Mouse (Mus musculus): ENCODE data around the gene Slc9a9. TPM values are rescaled to one million over a fixed set of nuclear protein-coding genes. Genes with fewer than 3 reads are reported as not detected.

Gene Slc9a9
- polyA plus RNA-seq, 1 experiment from 2014 or later, result 1.2 TPM

- DNase-seq (ENCODE audit: low spot score), result no peak
- H3K4me1 ChIP-seq (ENCODE audit: control insufficient read depth, insufficient read depth, low read length), result no peaks in the 10 kb centered on the region
- no peaks in the 10 kb centered on the region for H3K36me3 ChIP-seq (ENCODE audit: control insufficient read depth, insufficient read depth, low read length)
- H3K4me2 ChIP-seq (ENCODE audit: low read depth, severe bottlenecking), result no peak overlapping the region
- H3K4me3 ChIP-seq (ENCODE audit: low read depth, low read length), result no peak overlapping the region
- no peak overlapping the region for H3K27ac ChIP-seq (replicated peaks; ENCODE audit: low read depth, low read length)
- H3K9me3 ChIP-seq (ENCODE audit: control insufficient read depth, low read length), result no peaks in the 10 kb centered on the region
- ATAC-seq (ENCODE audit: insufficient number of reproducible peaks, low FRiP score, low TSS enrichment, low read depth), result no peak
- H3K9ac ChIP-seq (ENCODE audit: low read length), result no peak overlapping the region
- H3K27me3 ChIP-seq (ENCODE audit: control insufficient read depth, insufficient read depth, low read length), result no peaks in the 10 kb centered on the region
- WGBS, result 75% methylated on average over 4 of the region's 4 CpGs
These were observed 22.3 kb upstream of the Slc9a9 start for GRCm38 (mm10) chr9:94647425-94647824.

- Histone ChIP-seq H3K4me1 (ENCODE audit: control insufficient read depth, insufficient read depth, low read length) (no peaks in the 10 kb centered on the region), H3K9me3 (ENCODE audit: control insufficient read depth, low read length) (no peaks in the 10 kb centered on the region), H3K27ac (replicated peaks; ENCODE audit: low read depth, low read length) (no peak overlapping the region), H3K4me3 (ENCODE audit: low read depth, low read length) (no peak overlapping the region), H3K27me3 (ENCODE audit: control insufficient read depth, insufficient read depth, low read length) (no peaks in the 10 kb centered on the region), H3K4me2 (ENCODE audit: low read depth, severe bottlenecking) (no peak overlapping the region), H3K36me3 (ENCODE audit: control insufficient read depth, insufficient read depth, low read length) (no peaks in the 10 kb centered on the region), H3K9ac (ENCODE audit: low read length) (no peak overlapping the region)
- 86% methylated on average over 1 of the region's 1 CpGs for WGBS
- no peak for ATAC-seq (ENCODE audit: insufficient number of reproducible peaks, low FRiP score, low TSS enrichment, low read depth)
- no peak for DNase-seq (ENCODE audit: low spot score)
These were observed 19.7 kb upstream of the Slc9a9 start for GRCm38 (mm10) chr9:94649991-94650390.

DNA sequence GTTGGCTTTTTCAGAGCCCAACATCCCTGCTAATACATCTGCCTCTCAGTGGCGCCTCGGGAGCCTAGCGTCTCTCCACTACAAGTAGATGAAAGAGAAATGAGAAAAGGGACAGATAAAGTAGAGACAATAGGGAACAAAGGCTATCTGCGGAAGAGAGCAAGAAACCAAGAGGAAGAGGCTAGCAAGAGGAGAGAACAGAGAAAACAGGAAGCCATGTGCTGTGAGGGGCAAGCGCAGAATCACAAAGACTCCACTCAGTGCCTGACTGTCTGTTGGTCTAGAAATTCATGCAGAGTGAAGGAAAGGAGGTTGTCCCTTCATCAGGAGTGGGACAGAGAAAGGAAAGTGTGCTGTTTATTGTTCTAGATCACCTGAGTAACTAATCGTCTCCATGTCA is 16.5 kb upstream of the Slc9a9 start:
- Histone ChIP-seq H3K9me3 (ENCODE audit: control insufficient read depth, low read length) (no peaks in the 10 kb centered on the region), H3K4me1 (ENCODE audit: control insufficient read depth, insufficient read depth, low read length) (no peaks in the 10 kb centered on the region), H3K4me2 (ENCODE audit: low read depth, severe bottlenecking) (no peak overlapping the region), H3K9ac (ENCODE audit: low read length) (no peak overlapping the region), H3K27me3 (ENCODE audit: control insufficient read depth, insufficient read depth, low read length) (no peaks in the 10 kb centered on the region), H3K27ac (replicated peaks; ENCODE audit: low read depth, low read length) (no peak overlapping the region), H3K4me3 (ENCODE audit: low read depth, low read length) (no peak overlapping the region), H3K36me3 (ENCODE audit: control insufficient read depth, insufficient read depth, low read length) (no peaks in the 10 kb centered on the region)
- DNase-seq (ENCODE audit: low spot score) (no peak), ATAC-seq (ENCODE audit: insufficient number of reproducible peaks, low FRiP score, low TSS enrichment, low read depth) (no peak)
- 91% methylated on average over 6 of the region's 6 CpGs for WGBS

DNA sequence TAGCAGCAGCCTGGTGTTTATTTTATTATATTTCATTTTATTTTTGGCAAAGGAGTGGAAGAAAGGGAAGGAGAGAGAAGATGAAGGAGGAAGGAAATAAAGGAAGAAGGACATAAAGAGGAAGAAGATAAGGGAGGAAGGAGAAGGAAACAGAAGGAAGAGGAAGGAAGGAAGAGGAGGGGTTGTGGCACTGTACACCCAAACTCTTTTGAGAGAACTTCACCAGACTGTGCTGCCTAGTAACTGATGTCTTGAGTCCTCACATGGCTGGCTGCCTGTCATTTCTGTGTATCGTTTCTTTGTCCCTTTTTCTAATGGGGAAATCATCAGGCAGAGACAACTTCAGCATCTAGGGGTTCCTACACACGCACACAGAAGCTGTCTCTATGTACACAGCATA is 15.9 kb upstream of the Slc9a9 start:
- Histone ChIP-seq H3K27ac (replicated peaks; ENCODE audit: low read depth, low read length) (no peak overlapping the region), H3K4me1 (ENCODE audit: control insufficient read depth, insufficient read depth, low read length) (no peaks in the 10 kb centered on the region), H3K9me3 (ENCODE audit: control insufficient read depth, low read length) (no peaks in the 10 kb centered on the region), H3K4me3 (ENCODE audit: low read depth, low read length) (no peak overlapping the region), H3K9ac (ENCODE audit: low read length) (no peak overlapping the region), H3K27me3 (ENCODE audit: control insufficient read depth, insufficient read depth, low read length) (no peaks in the 10 kb centered on the region), H3K4me2 (ENCODE audit: low read depth, severe bottlenecking) (no peak overlapping the region), H3K36me3 (ENCODE audit: control insufficient read depth, insufficient read depth, low read length) (no peaks in the 10 kb centered on the region)
- ATAC-seq (ENCODE audit: insufficient number of reproducible peaks, low FRiP score, low TSS enrichment, low read depth), result no peak
- no peak for DNase-seq (ENCODE audit: low spot score)
- 87% methylated on average over 2 of the region's 2 CpGs for WGBS

- H3K4me3 ChIP-seq (ENCODE audit: low read depth, low read length), result no peak overlapping the region
- H3K9me3 ChIP-seq (ENCODE audit: control insufficient read depth, low read length), result no peaks in the 10 kb centered on the region
- no peaks in the 10 kb centered on the region for H3K36me3 ChIP-seq (ENCODE audit: control insufficient read depth, insufficient read depth, low read length)
- no peak for ATAC-seq (ENCODE audit: insufficient number of reproducible peaks, low FRiP score, low TSS enrichment, low read depth)
- H3K4me1 ChIP-seq (ENCODE audit: control insufficient read depth, insufficient read depth, low read length), result no peaks in the 10 kb centered on the region
- H3K27ac ChIP-seq (replicated peaks; ENCODE audit: low read depth, low read length), result no peak overlapping the region
- WGBS, result 93% methylated on average over 4 of the region's 4 CpGs
- H3K4me2 ChIP-seq (ENCODE audit: low read depth, severe bottlenecking), result no peak overlapping the region
- H3K9ac ChIP-seq (ENCODE audit: low read length), result no peak overlapping the region
- no peaks in the 10 kb centered on the region for H3K27me3 ChIP-seq (ENCODE audit: control insufficient read depth, insufficient read depth, low read length)
- peak; percentile 31 for DNase-seq (ENCODE audit: low spot score)
These were observed 13.4 kb upstream of the Slc9a9 start for GRCm38 (mm10) chr9:94656265-94656664.

DNA sequence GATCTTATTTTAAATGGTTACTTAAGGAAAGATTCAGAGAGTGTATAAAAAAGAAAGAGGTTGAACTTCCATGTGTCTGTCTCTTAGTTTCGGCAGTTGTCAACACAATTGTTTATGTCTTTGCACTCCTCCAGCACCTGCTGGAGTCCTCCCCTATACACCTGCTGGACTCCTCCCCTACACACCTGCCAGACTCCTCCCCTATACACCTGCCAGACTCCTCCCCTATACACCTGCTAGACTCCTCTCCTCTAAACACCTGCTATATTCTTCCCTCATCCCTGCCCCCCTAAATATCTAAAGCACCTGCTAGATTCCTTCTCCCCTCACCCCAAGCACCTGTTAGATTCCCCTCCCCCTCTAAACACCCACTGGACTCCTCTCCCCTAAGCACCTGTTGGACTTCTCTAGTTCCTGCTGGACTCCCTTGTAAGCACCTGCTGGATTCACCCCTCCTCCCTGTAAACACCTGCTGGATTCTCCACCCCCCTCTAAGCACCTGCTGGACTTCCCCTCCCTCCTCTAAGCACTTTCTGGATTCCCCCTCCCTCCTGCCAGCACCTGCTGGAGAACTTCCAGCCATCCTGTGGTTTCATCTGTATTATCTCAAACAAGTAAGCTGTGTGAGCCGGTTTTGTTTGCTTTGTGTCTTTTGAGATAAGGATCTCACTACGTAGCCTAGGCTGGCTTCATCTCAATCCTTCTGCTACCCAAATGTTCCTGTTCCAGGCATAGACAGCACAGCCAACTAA is 10.1 kb upstream of the Slc9a9 start:
- no peaks in the 10 kb centered on the region for H3K36me3 ChIP-seq (ENCODE audit: control insufficient read depth, insufficient read depth, low read length)
- H3K9ac ChIP-seq (ENCODE audit: low read length), result no peak overlapping the region
- no peaks in the 10 kb centered on the region for H3K4me1 ChIP-seq (ENCODE audit: control insufficient read depth, insufficient read depth, low read length)
- H3K4me3 ChIP-seq (ENCODE audit: low read depth, low read length), result no peak overlapping the region
- H3K27me3 ChIP-seq (ENCODE audit: control insufficient read depth, insufficient read depth, low read length), result no peaks in the 10 kb centered on the region
- WGBS, result 67% methylated on average over 3 of the region's 3 CpGs
- ATAC-seq (ENCODE audit: insufficient number of reproducible peaks, low FRiP score, low TSS enrichment, low read depth) (no peak), DNase-seq (ENCODE audit: low spot score) (no peak)
- no peaks in the 10 kb centered on the region for H3K9me3 ChIP-seq (ENCODE audit: control insufficient read depth, low read length)
- no peak overlapping the region for H3K4me2 ChIP-seq (ENCODE audit: low read depth, severe bottlenecking)
- H3K27ac ChIP-seq (replicated peaks; ENCODE audit: low read depth, low read length), result no peak overlapping the region

DNA sequence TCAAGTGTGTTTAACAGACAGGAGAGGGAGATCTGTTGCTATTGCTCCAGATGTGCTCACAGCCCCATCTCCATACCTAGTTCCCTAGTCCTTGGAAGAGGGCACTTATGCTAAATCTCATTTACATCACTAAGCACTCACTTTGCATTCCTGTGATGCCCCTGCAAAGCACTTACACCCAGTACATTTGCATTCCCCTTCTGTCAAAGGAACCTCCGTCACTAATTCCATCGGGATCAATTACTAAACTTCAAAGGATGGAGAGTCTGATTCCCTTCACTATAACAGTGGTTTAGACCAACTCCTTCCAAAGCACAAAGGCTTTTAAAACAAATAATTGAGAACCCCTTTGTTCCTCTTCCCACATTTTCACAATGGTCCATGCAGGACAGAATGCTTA is 7.9 kb upstream of the Slc9a9 start:
- Histone ChIP-seq H3K36me3 (ENCODE audit: control insufficient read depth, insufficient read depth, low read length) (no peaks in the 10 kb centered on the region), H3K27ac (replicated peaks; ENCODE audit: low read depth, low read length) (no peak overlapping the region), H3K9ac (ENCODE audit: low read length) (no peak overlapping the region), H3K4me3 (ENCODE audit: low read depth, low read length) (no peak overlapping the region), H3K27me3 (ENCODE audit: control insufficient read depth, insufficient read depth, low read length) (no peaks in the 10 kb centered on the region), H3K9me3 (ENCODE audit: control insufficient read depth, low read length) (0 out of 2 replicates have a peak, but pooled peaks cover 1% of the 10 kb centered on the region), H3K4me2 (ENCODE audit: low read depth, severe bottlenecking) (no peak overlapping the region), H3K4me1 (ENCODE audit: control insufficient read depth, insufficient read depth, low read length) (no peaks in the 10 kb centered on the region)
- DNase-seq (ENCODE audit: low spot score) (no peak), ATAC-seq (ENCODE audit: insufficient number of reproducible peaks, low FRiP score, low TSS enrichment, low read depth) (no peak)
- WGBS, result 5% methylated on average over 2 of the region's 2 CpGs

- Histone ChIP-seq H3K27ac (replicated peaks; ENCODE audit: low read depth, low read length) (no peak overlapping the region), H3K27me3 (ENCODE audit: control insufficient read depth, insufficient read depth, low read length) (no peaks in the 10 kb centered on the region), H3K4me1 (ENCODE audit: control insufficient read depth, insufficient read depth, low read length) (0 out of 2 replicates have a peak, but pooled peaks cover 1% of the 10 kb centered on the region), H3K36me3 (ENCODE audit: control insufficient read depth, insufficient read depth, low read length) (no peaks in the 10 kb centered on the region), H3K4me2 (ENCODE audit: low read depth, severe bottlenecking) (no peak overlapping the region), H3K9me3 (ENCODE audit: control insufficient read depth, low read length) (0 out of 2 replicates have a peak, but pooled peaks cover 2% of the 10 kb centered on the region), H3K9ac (ENCODE audit: low read length) (no peak overlapping the region), H3K4me3 (ENCODE audit: low read depth, low read length) (no peak overlapping the region)
- 87% methylated on average over 4 of the region's 4 CpGs for WGBS
- no peak for ATAC-seq (ENCODE audit: insufficient number of reproducible peaks, low FRiP score, low TSS enrichment, low read depth)
- no peak for DNase-seq (ENCODE audit: low spot score)
These were observed 4.5 kb upstream of the Slc9a9 start for GRCm38 (mm10) chr9:94665248-94665647.

- H3K9me3 ChIP-seq (ENCODE audit: control insufficient read depth, low read length), result 0 out of 2 replicates have a peak, but pooled peaks cover 2% of the 10 kb centered on the region
- ATAC-seq (ENCODE audit: insufficient number of reproducible peaks, low FRiP score, low TSS enrichment, low read depth) (no peak), DNase-seq (ENCODE audit: low spot score) (no peak)
- H3K4me1 ChIP-seq (ENCODE audit: control insufficient read depth, insufficient read depth, low read length), result 0 out of 2 replicates have a peak, but pooled peaks cover 4% of the 10 kb centered on the region
- no peak overlapping the region for H3K9ac ChIP-seq (ENCODE audit: low read length)
- WGBS, result 61% methylated on average over 7 of the region's 7 CpGs
- no peak overlapping the region for H3K4me2 ChIP-seq (ENCODE audit: low read depth, severe bottlenecking)
- no peak overlapping the region for H3K4me3 ChIP-seq (ENCODE audit: low read depth, low read length)
- H3K27ac ChIP-seq (replicated peaks; ENCODE audit: low read depth, low read length), result no peak overlapping the region
- H3K27me3 ChIP-seq (ENCODE audit: control insufficient read depth, insufficient read depth, low read length), result no peaks in the 10 kb centered on the region
- no peaks in the 10 kb centered on the region for H3K36me3 ChIP-seq (ENCODE audit: control insufficient read depth, insufficient read depth, low read length)
These were observed 1.1 kb upstream of the Slc9a9 start for GRCm38 (mm10) chr9:94668589-94668988.
